In the genomic region with DNA sequence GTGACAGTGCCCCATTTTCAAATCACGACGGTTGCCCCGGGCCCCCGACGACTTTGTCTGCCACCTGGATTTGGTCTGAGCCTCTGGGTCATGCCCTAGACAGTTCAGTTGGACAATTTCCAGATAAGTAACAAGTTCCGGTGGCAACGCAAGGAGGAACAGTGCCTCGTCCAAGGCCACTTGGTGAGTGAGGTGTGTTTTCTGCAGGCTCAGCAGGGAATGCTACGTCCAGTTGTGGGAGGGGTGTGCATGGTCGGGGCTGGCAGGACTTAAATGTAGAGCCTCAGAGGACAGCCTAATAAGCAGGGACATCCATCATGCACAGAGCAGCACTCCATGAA, we compare ENCODE assay signal across 9 mouse cellular contexts.
DNase-seq lines count a peak whose midpoint lies in the region; ATAC-seq lines count a peak whose summit lies in the region.
"Had no signal": no experiment of that assay in that cellular context is flagged by ENCODE, and none has a peak within 500 bp of the region (broad histone marks: within the 10 kb centered on the region; RNA-seq: fewer than 3 reads in every experiment).

No protein-coding gene starts in this region.

- DNase-seq in adrenal gland, adult (ENCODE audit: inconsistent age in 2 of 2, low spot score in 1 of 2) = peak; percentile 15 to 46
- no peak for DNase-seq in adrenal gland, postnatal 14 days
- DNase-seq in kidney, postnatal 10 days = peak; percentile 19
- DNase-seq in kidney, adult 8-10 months = no peak
- DNase-seq in spleen, adult 12 weeks (ENCODE audit: low spot score) = no peak
- no peak for DNase-seq in gastrocnemius, postnatal 10 days

- ATAC-seq in hindbrain, embryonic 15.5 days (ENCODE audit: low FRiP score, low read depth) = peak; percentile 50; the same call in 1 of the 2 replicates
- ATAC-seq in neural tube, embryonic 12.5 days (ENCODE audit: low FRiP score, low read depth) = peak; percentile 53; the same call in 1 of the 2 replicates

- H3K27ac ChIP-seq in hindbrain, embryonic 15.5 days (replicated peaks) = no peak overlapping the region
- no peak overlapping the region for H3K27ac ChIP-seq in neural tube, embryonic 12.5 days
- H3K27ac ChIP-seq: liver, embryonic 15.5 days had no signal

- no peaks in the 10 kb centered on the region for H3K9me3 ChIP-seq in hindbrain, embryonic 15.5 days
- no peaks in the 10 kb centered on the region for H3K9me3 ChIP-seq in neural tube, embryonic 12.5 days
- H3K9me3 ChIP-seq: liver, embryonic 15.5 days had no signal

- no peak overlapping the region for H3K9ac ChIP-seq in hindbrain, embryonic 15.5 days
- no peak overlapping the region for H3K9ac ChIP-seq in neural tube, embryonic 12.5 days
- H3K9ac ChIP-seq: liver, embryonic 15.5 days had no signal

- H3K36me3 ChIP-seq in hindbrain, embryonic 15.5 days = no peaks in the 10 kb centered on the region
- no peaks in the 10 kb centered on the region for H3K36me3 ChIP-seq in neural tube, embryonic 12.5 days
- H3K36me3 ChIP-seq: liver, embryonic 15.5 days had no signal

- 25% methylated on average over 10 of the region's 10 CpGs for WGBS in hindbrain, embryonic 15.5 days
- WGBS in neural tube, embryonic 12.5 days = 51% methylated on average over 10 of the region's 10 CpGs

- H3K4me3 ChIP-seq in hindbrain, embryonic 15.5 days = no peak overlapping the region
- no peak overlapping the region for H3K4me3 ChIP-seq in neural tube, embryonic 12.5 days
- H3K4me3 ChIP-seq: liver, embryonic 15.5 days had no signal

- peaks cover 8% of the 10 kb centered on the region; the same call in 1 of the 2 replicates for H3K4me1 ChIP-seq in hindbrain, embryonic 15.5 days (replicated peaks)
- peaks cover 7% of the 10 kb centered on the region for H3K4me1 ChIP-seq in neural tube, embryonic 12.5 days
- H3K4me1 ChIP-seq: liver, embryonic 15.5 days had no signal

- H3K4me2 ChIP-seq in hindbrain, embryonic 15.5 days = peak overlapping the region; percentile 44
- H3K4me2 ChIP-seq in neural tube, embryonic 12.5 days (replicated peaks) = peak overlapping the region; percentile 49
- H3K4me2 ChIP-seq: liver, embryonic 15.5 days had no signal

- H3K27me3 ChIP-seq in hindbrain, embryonic 15.5 days = peaks cover 14% of the 10 kb centered on the region; the same call in 1 of the 2 replicates
- H3K27me3 ChIP-seq in neural tube, embryonic 12.5 days (replicated peaks) = peaks cover 6% of the 10 kb centered on the region; the same call in 1 of the 2 replicates
- H3K27me3 ChIP-seq: liver, embryonic 15.5 days had no signal

Comparison
In these comparisons a context has a peak if more than half of its experiments do, and no peak if none do; other contexts are left out.
1. DNase-seq: peak in adrenal gland, adult (2 of 2) and kidney, postnatal 10 days (single experiment); none in adrenal gland, postnatal 14 days (single experiment), kidney, adult 8-10 months (0 of 2), spleen, adult 12 weeks (single experiment) and gastrocnemius, postnatal 10 days (single experiment).